Mouse (Mus musculus) T-helper 2 cell (primary cell): ENCODE data around the gene Orai2.
"Not testable (repeated sequence)": the region's sequence is repeated elsewhere in the genome, so short reads cannot be mapped to it uniquely, and the experiment has no call there.

Source experiments
- in situ Hi-C: fragments of 300-600 bp; cut with MboI, MseI; formaldehyde crosslinking; loops from one replicate; pipeline ENCODE4 v1.15.1; 2025; ENCODE audit warnings: high pct_unique_total_duplicates

The Orai2 gene

DNA sequence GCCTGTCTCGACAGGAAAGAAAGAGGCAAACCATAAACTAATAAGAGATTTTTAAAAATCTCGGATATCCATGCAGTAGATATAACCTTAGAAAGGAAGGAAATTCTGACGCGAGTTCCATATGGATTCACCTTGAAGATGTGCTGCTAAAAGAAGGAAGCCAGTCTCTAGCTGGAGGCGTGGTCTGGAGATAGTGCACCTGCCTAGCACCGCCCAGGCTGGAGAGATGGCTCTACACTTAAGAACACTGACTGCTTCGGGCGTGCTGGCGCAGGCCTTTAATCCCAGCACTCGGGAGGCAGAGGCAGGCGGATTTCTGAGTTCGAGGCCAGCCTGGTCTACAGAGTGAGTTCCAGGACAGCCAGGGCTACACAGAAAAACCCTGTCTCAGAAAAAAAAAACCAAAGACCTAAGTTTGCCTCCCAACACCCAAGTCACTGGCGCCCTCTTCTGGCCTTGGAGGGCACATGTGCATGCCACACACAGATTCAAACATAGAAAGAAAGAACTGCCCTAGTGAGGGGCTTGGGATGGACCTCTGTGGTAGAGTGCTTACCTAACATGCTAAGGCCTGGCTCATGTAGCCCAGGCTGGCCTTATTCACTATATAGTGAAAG lies 32.7 kb downstream of the Orai2 start:
- in situ Hi-C loops: loop anchor here (10.0 kb wide), 1 partner anchor 907 kb away; the partner anchor contains the start of gene Ap1s1

GRCm38 (mm10) chr5:136136292-136136990 lies 34.1 kb downstream of the Orai2 start:
- in situ Hi-C loops: loop anchor here (10.0 kb wide), 1 partner anchor 908 kb away; the partner anchor contains the start of gene Ap1s1

DNA sequence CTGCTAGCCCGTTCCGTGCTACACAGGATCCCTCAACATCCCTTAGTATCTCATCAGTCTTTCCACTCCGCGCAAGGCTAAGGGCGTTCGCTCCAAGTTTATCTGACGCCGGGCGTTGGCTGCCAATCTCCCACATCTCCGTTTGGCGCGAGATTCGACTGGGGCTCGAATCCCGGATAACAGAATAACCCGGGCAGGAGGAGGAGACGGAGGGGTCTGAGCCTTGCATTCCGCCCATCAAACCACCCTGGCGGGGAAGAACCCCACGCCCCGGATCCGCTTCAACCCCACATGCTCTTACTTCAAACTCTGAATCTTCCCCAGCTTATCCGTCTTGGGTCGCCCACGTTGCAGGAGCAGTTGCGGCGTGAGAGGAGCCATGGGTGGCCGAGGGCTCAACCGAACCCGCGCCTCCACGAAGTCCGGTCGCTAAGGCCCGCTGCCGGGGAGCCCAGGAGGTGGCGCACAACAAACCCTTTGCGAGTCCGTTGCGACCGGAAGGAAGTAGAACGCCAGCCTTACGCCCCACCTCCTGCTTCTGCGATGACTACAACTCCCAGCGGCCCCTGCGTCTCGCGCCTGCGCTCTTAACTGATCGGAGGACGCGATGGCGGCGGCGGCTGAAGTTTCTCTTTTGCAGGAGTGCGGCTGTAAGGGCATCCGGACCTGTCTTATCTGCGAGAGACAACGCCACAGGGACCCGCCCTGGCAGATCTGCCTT lies 34.8 kb downstream of the Orai2 start, which contains the start of the genes Lrwd1 and Alkbh4:
TSS of gene Lrwd1 (minus strand) at position 504 of the 721 bp plus-strand sequence.
TSS of gene Alkbh4 (plus strand) at position 576 of the 721 bp plus-strand sequence.
- in situ Hi-C loops: loop anchor here (10.0 kb wide), 1 partner anchor 909 kb away; the partner anchor contains the start of gene Ap1s1

DNA sequence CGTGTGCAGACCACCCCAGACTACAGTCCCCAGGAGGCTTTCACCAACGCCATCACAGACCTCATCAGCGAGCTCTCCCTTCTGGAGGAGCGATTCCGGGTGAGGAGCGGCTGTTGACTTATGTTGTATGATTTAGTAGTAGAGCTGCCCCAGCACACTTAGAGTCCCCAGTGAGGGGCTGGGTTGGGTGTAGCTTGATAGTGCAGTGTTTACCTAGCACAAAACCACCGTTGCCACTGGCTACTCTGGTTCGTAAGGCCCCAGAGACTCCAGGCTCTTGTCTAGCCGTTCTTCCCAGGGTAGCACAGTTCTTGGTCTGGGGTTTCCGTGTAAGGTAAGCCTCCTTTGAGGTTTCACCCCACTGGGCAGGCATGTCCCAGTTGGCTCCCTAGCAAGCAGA lies 48.3 kb downstream of the Orai2 start:
- in situ Hi-C loops: no loop called here

- in situ Hi-C loops: no loop called here
Observed at GRCm38 (mm10) chr5:136116784-136117112, 53.8 kb downstream of the Orai2 start.

- in situ Hi-C loops: no loop called here
Observed at GRCm38 (mm10) chr5:136115891-136116783, 54.4 kb downstream of the Orai2 start, which contains the start of gene Polr2j. Polr2j (plus strand) TSS chr5:136116631.

GRCm38 (mm10) chr5:136113546-136113945 lies 57.0 kb downstream of the Orai2 start:
- in situ Hi-C loops: not testable (repeated sequence)

GRCm38 (mm10) chr5:136109042-136109441 lies 61.5 kb downstream of the Orai2 start:
- in situ Hi-C loops: no loop called here

- in situ Hi-C loops: no loop called here
Observed at GRCm38 (mm10) chr5:136108486-136108885, 62.0 kb downstream of the Orai2 start.

DNA sequence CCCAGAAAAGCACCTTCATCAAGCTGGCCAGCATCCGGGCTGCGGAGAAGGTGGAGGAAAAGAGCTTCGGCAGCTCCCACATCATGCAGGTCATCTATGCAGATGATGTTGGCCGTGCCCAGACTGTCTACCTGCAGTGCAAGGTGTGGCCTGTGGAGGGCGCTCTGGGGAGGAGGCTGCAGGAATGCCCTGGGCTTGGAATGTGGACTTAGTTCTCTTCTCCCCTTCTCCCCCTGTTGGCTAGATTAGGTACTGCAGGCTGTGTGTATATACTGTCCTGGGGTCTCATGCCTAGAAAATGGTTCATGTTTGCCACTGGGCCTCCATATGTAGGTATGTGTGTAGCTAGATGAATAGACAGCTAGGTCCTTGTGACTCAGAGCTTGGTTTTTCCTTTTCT lies 66.0 kb downstream of the Orai2 start:
- in situ Hi-C loops: no loop called here

DNA sequence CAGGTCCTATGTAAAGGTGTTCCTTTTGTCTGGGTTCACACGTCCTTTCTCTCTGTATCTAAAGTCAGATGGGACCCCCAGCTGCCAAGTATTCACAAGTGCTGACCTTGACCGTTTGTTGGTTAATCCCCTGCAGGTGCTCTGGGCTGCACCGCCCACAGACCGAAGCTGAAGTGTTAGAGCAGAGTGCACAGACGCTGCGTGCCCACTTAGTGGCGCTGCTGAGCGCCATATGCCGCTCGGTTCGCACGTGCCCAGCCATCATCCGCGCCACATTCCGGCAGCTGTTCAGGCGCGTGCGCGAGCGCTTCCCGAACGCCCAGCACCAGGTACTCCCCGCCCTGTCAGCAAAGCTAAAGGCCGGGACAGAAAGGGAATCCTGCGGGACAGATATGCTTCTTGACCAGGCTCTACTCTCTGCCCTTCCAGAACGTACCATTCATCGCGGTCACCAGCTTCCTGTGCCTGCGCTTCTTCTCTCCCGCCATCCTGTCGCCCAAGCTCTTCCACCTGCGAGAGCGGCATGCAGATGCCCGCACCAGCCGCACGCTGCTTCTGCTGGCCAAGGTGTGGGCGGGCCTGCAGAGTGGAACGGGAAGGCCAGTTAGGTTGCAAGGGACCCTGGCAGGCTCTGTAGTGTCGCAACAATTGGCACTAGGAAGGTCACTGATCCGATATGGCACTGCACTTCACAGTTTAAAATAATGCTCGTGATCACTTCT lies 68.3 kb downstream of the Orai2 start:
- in situ Hi-C loops: no loop called here

GRCm38 (mm10) chr5:136098536-136098935 lies 72.0 kb downstream of the Orai2 start:
- in situ Hi-C loops: no loop called here
